Mouse (Mus musculus) common myeloid progenitor, adult 5-6 weeks (primary cell): Measurements from ENCODE around the gene Mmp20. TPM values are rescaled to one million over a fixed set of nuclear protein-coding genes. Genes with fewer than 3 reads are reported as not detected.

ENCODE experiments used
- ATAC-seq: replicated peaks from 2 replicates; pipeline ENCODE4 v1.8.0; 2016; ENCODE audit warnings: low read depth, mild to moderate bottlenecking, moderate TSS enrichment, inconsistent platforms; ENCODE audit not compliant: poor library complexity, severe bottlenecking
- total RNA-seq: library from RNA; stranded (forward); fragments of 200-1000, 187-1606 nt; gene quantifications from 2 replicates; pipeline ENCODE4 v1.2.3, GENCODE M21; 2017

Gene Mmp20
- total RNA-seq, 1 experiment from 2014 or later = not detected

DNA sequence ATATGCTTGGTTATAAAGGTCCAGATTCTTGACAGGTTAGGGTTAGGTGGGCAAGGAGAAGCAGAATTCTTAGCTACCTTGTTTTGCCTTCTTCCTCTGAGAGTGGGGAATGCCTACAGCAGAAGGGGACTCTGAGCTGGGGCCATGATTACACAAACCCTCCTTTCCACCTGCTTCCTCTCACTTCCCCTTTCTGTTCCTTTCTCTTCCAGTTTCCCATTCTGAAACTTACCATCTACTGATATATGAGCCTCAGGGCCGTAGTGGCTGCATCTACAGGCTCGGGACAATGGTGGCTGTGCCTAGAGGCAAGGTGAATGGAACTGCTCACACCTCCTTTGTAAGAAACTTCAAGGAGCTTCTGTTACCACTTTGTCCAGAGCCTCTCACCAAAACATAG is 58.0 kb downstream of the Mmp20 start:
- peak; percentile 83 for ATAC-seq

DNA sequence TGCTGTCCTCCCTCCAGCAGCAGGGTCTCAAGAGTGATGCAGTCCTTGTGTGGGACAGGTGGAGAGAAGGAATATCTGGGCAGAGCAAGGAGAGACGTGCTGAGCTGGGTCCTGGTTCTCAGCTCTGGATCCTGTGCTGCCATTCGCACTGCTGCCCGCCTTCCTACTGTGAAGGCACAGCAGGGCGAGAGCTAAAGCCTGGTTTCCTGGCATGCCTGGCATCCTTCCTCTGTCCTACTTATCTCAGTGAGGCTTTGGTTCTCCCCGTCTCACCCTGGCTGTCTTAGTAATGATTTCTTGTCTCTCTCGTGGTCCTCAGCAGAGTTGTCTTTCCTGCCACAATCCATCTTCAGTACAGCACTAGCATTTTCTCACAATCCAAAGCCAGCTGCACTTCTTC is 61.8 kb downstream of the Mmp20 start:
- ATAC-seq = no peak

DNA sequence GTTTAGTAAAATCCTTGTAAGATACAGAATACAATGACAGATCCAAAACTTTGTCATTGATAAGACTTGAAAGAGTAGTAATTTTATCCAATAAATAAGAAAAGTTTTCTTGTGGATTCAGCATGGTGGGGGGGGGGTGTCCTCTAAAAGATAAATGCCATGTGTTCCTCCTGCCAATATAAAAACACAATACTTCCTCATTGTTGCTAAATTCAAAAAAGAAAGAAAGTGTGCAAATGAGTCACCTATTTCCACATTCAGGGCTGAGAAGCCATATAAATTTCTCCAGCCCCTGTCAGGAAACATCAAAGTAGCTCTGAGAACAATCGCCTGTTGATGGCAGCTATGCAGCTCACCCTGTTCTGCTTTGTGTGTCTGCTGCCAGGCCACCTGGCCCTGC is 63.8 kb downstream of the Mmp20 start, which contains the start of gene Mmp7:
TSS of gene Mmp7 (plus strand) at position 301 of the 400 bp plus-strand sequence.
- ATAC-seq = no peak

DNA sequence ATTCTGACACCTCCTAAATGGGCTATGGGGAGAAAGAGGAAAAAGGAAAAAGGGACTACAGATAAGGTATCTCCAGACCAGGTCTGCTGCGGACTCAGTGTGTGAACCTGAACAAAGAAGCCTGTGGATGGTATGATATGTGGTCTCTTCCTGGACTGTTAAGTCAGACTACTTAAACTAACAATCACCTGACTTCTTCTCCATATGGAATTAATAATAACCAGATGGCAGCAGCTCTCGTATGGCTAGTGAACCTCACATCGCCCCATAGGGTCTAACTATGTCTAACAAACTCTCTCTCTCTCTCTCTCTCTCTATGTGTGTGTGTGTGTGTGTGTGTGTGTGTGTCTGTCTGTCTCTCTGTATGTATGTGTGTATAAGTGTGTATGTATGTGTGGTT is 65.9 kb downstream of the Mmp20 start:
- ATAC-seq = no peak

DNA sequence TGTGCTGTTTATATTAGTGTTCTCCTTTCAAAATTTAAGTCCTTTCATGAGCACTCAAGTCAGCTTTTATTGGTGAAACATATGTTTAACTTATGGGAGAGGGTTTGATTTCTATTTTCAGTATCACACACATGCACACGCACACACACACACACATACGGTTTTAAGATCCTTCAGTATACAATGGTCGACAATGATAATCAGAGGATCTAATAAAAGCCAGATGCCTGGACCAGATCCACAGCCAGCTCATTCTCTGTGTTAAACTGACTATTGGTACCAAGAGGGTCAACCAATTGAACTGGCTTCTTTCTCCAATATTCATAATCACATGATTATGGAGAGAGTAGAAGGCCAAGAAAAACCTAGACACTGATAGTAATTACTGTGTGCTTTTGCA is 67.6 kb downstream of the Mmp20 start:
- ATAC-seq = no peak

DNA sequence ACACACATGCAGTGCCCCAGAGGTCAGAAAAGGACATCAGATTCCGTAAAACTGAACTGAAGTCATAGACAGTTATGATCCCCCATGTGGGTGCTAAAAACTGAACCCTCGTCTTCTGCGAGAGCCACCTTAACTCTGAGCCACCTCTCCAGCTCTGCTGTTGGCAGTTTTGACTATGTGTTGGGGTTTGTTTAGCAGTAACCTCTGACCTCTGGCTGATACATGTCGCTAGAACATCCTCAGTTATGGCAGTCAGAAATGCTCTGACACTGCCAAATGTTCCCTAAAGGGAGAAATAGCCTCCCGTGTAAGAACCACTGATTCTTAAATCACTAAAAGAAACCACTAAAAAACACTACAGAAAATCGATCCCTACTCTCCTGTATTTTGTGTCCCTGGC is 80.7 kb downstream of the Mmp20 start:
- ATAC-seq = no peak

DNA sequence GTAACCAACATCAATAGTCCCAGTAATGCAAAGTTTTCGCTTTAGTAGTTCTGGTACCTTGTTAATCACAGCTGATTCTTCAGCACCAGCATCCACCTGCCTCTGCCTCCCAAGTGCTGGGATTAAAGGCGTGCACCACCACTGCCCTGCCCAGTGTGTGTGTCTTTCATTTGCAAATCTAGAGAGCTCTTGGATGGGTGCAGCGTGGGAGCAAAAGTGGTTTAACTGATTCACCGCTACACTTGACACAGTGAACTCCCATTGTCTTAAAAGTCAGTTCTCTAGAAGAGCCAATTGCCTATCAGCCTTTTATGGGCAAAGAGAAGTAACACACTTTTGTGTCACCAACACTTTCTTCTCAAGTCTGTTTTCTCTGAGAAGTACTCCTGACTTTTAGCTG is 83.2 kb downstream of the Mmp20 start:
- no peak for ATAC-seq

DNA sequence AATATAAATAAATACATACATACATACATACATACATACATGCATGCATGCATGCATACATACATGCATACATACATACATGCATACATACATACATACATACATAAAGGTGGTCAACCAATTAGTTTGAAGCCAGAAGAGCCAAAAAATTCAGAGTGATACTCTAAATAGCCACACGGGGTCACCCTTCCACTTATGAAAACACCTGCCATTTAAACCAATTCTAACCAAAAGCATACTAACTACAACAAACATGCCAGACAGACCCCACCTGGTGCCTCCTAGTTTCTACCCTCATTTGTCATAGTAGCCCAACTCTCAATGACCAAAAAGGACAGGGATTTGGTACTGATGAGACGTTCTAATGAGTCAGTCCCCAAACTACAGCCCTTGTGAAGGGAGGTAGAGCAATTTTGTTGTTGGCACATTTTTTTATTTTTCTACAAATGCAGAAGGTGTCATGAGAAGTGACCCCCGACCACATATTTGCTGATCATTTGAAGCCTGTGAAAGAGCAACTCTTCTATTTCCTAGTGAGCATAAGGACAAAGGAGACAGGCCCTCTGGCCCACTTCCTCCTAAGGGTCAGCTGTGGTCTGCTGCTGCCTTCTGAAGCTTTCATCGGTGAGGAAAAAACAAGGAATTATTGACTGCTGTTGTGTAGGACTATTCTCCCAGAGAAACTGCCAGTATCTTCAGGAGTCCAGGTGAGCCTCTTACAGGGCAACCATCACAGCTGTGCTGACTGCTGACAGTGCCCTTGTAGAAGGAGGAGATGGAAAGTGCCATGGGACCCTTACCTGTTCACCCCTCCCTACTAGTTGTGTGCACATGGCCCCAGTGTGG is 86.3 kb downstream of the Mmp20 start:
- peak; percentile 97 for ATAC-seq

DNA sequence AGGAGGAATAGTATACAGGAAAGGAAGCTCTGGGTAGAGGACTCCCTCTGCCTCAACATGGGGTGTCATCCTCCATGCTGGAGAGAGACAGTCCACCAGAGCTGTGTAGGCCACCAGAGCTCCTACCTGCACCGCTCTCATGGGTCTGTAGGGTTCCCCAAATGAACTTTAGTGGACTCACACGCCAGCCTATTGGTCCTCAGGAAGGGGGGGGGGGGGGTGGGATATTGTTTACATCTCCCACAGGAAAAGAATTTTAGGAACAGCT is 86.8 kb downstream of the Mmp20 start:
- no peak for ATAC-seq

DNA sequence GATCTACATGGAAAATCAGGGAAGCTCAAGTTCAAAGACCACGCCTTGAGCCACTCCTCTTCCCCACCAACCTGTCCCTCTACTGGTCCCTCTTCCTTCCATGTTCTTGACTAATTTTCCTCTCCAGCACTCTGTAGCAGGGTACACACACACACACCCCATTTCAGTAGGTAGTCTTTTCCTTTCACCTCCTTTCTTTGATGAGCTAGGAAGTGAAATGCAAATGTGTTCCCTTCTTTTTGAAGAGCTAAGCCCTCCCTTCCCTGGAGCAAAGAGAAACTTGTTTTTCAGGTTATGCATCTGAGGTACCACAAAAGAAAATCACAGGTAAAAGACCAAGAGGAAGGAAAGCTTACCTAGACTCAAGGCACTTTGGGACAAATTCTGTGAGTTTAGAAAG is 93.5 kb downstream of the Mmp20 start:
- no peak for ATAC-seq

Other genes starting within 250 kb of the Mmp20 start
- not detected in 2 replicates for gene Mmp1b, start 240.2 kb upstream of the Mmp20 start, total RNA-seq
- not detected in 2 replicates for gene Mmp3, start 182.4 kb upstream of the Mmp20 start, total RNA-seq
- not detected in 2 replicates for gene Mmp10, start 125.9 kb upstream of the Mmp20 start, total RNA-seq
- gene Mmp8, start 69.8 kb upstream of the Mmp20 start, total RNA-seq = 2.6 and 3.6 TPM in 2 replicates
- 0.18 TPM in 1 of 2 replicates, not detected in the other for gene Mmp27, start 56.8 kb upstream of the Mmp20 start, total RNA-seq
- gene Mmp7, start 63.9 kb downstream of the Mmp20 start, total RNA-seq = not detected in 2 replicates
- gene Tmem123, start 135.8 kb downstream of the Mmp20 start, total RNA-seq = 172 and 173 TPM in 2 replicates
- gene Birc2, start 208.8 kb downstream of the Mmp20 start, total RNA-seq = 66.5 and 67.1 TPM in 2 replicates
- gene Birc3, start 245.0 kb downstream of the Mmp20 start, total RNA-seq = 46.1 and 52.9 TPM in 2 replicates